Mouse (Mus musculus): ENCODE results near the gene Adgrg5. TPM values are rescaled to one million over a fixed set of nuclear protein-coding genes. Genes with fewer than 3 reads are reported as not detected.

Adgrg5 gene
- polyA plus RNA-seq, 1 experiment, result 0.15 TPM

DNA sequence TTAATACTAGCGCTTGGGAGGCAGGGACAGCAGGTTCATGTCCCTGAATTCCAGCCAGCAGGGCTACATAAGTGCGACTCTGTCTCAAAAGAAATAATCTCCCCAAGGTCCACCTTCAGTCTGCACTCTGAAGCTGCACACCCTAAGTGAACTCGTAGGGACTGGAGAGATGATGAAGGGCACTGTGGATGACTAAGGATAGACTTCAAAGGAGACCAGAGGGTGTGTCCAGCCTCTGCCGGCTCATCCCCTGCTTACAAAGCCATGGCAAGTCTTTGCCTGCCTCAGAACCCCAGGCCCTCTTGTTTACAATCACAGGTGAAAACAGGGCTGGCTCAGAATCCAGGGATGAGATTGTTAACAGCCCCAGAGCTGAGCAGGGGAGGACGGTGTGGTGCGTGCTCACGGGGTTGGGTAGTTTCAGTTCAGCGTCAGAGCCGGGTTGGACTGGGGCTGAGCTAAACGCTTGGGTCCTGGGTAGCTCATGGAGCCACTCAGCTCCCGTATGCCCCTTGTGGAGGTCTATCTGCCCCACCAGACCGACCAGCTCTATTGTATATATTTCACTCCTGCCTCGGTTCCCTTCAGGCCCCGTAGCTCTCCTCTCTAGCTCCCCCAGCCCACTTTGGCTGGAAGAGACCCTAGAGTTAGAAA, 35.0 kb upstream of the Adgrg5 start:
- TF ChIP-seq CTCF (IDR thresholded peaks at IDR 0.05; ENCODE audit: control insufficient read depth, insufficient read depth, insufficient replicate concordance, low read depth, low read length) (no peak), POLR2A (IDR thresholded peaks at IDR 0.05; ENCODE audit: control insufficient read depth, low read depth, low read length) (no peak)
- peak overlapping the region; percentile 9 for H3K4me3 ChIP-seq (ENCODE audit: control insufficient read depth, low read depth, low read length)
- H3K36me3 ChIP-seq (ENCODE audit: control insufficient read depth, insufficient read depth, low read length), result no peaks in the 10 kb centered on the region
- no peak overlapping the region for H3K27ac ChIP-seq (ENCODE audit: control insufficient read depth, insufficient read depth, low read depth, low read length)
- H3K27me3 ChIP-seq (ENCODE audit: control insufficient read depth, insufficient read depth, low read length), result no peaks in the 10 kb centered on the region
- peaks cover 7% of the 10 kb centered on the region for H3K4me1 ChIP-seq (ENCODE audit: control insufficient read depth, insufficient read depth, low read length)

DNA sequence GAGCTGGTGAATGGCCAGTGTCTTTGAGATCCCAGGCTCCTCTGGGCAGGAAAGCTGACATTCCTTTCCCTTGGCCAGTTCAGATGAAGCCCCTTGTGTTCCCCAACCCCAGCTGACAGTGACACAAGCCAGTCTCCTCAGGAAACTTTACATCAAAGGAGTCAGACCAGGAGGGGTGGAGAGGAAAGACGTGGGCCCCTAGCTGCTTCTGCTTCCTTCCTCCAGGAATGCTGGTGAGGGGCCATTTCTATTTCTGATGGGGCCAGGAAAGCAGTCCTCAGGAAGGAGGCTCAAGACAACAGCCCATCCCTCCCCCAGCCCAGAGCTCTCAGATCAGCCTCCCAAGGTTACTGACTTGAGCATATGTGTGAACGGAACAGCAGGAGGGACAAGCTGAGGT, 30.6 kb upstream of the Adgrg5 start:
- TF ChIP-seq POLR2A (IDR thresholded peaks at IDR 0.05; ENCODE audit: control insufficient read depth, low read depth, low read length), result no peak
- TF ChIP-seq CTCF (IDR thresholded peaks at IDR 0.05; ENCODE audit: control insufficient read depth, insufficient read depth, insufficient replicate concordance, low read depth, low read length), result no peak

DNA sequence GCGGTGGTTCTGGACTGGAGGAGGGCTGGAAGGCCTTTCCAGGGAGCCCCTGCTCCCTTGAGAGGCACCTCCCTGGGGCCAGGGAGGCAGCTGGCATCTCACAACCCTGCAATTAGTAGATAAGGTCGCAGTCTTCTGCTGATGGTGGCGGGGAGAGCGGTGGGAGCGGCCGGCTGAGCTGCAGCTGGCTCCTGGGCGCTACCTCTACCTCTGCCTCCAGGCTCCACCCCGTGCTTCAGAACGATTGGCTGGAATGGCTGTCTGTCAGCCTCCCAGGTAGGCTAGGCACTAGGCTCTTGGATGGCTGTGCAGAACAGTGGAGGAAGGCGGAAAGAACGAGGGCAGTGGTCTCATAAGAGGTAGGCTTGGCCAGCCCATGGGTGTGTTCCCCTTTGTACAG, 24.2 kb upstream of the Adgrg5 start:
- Histone ChIP-seq H3K27me3 (ENCODE audit: control insufficient read depth, insufficient read depth, low read length) (no peaks in the 10 kb centered on the region), H3K4me3 (ENCODE audit: control insufficient read depth, low read depth, low read length) (no peak overlapping the region), H3K4me1 (ENCODE audit: control insufficient read depth, insufficient read depth, low read length) (peaks cover 3% of the 10 kb centered on the region; the same call in 1 of the 2 replicates), H3K27ac (ENCODE audit: control insufficient read depth, insufficient read depth, low read depth, low read length) (no peak overlapping the region), H3K36me3 (ENCODE audit: control insufficient read depth, insufficient read depth, low read length) (no peaks in the 10 kb centered on the region)
- no peak for TF ChIP-seq CTCF (IDR thresholded peaks at IDR 0.05; ENCODE audit: control insufficient read depth, insufficient read depth, insufficient replicate concordance, low read depth, low read length)
- no peak for TF ChIP-seq POLR2A (IDR thresholded peaks at IDR 0.05; ENCODE audit: control insufficient read depth, low read depth, low read length)

More for the DNA sequence above, 30.6 kb upstream of the Adgrg5 start:
- Histone ChIP-seq H3K27ac (ENCODE audit: control insufficient read depth, insufficient read depth, low read depth, low read length) (no peak overlapping the region), H3K4me3 (ENCODE audit: control insufficient read depth, low read depth, low read length) (no peak overlapping the region), H3K36me3 (ENCODE audit: control insufficient read depth, insufficient read depth, low read length) (no peaks in the 10 kb centered on the region), H3K4me1 (ENCODE audit: control insufficient read depth, insufficient read depth, low read length) (peaks cover 7% of the 10 kb centered on the region), H3K27me3 (ENCODE audit: control insufficient read depth, insufficient read depth, low read length) (no peaks in the 10 kb centered on the region)

DNA sequence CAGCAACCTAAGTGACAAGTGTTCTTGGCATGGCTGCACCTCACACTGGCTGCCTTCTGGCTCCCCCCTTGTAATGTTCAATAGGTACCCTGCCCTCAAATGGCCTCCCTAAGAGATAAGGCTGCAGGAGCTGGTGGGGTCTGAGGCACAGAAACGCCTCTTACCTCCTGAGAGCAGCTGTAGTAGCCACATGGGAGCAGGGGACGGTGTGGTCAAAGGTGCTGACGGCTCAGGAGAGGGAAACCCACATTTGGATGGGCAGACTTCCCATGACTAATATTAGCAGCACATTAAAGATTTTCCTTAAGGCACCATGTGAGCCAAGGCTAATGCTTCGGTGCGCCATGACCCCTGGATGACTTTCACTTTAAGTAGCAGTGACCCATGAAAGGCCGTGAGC, 22.9 kb upstream of the Adgrg5 start:
- Histone ChIP-seq H3K4me1 (ENCODE audit: control insufficient read depth, insufficient read depth, low read length) (peaks cover 3% of the 10 kb centered on the region; the same call in 1 of the 2 replicates), H3K27me3 (ENCODE audit: control insufficient read depth, insufficient read depth, low read length) (no peaks in the 10 kb centered on the region), H3K27ac (ENCODE audit: control insufficient read depth, insufficient read depth, low read depth, low read length) (no peak overlapping the region), H3K4me3 (ENCODE audit: control insufficient read depth, low read depth, low read length) (no peak overlapping the region), H3K36me3 (ENCODE audit: control insufficient read depth, insufficient read depth, low read length) (no peaks in the 10 kb centered on the region)
- TF ChIP-seq POLR2A (IDR thresholded peaks at IDR 0.05; ENCODE audit: control insufficient read depth, low read depth, low read length) (no peak), CTCF (IDR thresholded peaks at IDR 0.05; ENCODE audit: control insufficient read depth, insufficient read depth, insufficient replicate concordance, low read depth, low read length) (no peak)

DNA sequence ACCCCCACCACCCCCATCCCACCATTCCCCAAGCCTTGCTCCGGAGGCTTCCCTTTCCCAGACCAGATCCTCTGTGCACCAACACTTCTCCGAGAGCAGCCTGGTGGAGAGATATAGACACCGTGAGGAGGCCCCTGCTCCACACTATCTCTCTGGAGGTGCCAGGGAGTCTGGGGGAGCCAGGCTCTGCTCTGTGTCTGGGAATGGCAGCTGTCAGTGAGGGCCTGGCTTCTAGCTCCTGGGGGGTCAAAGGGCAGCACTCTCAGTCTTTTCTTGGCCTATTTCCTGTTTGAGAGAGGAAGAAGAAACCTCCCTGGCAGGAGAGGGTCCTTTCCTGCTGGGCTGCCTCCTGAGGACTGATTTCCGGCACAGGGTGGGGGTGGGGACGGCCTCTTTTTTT, 22.5 kb upstream of the Adgrg5 start:
- Histone ChIP-seq H3K4me1 (ENCODE audit: control insufficient read depth, insufficient read depth, low read length) (peaks cover 3% of the 10 kb centered on the region; the same call in 1 of the 2 replicates), H3K4me3 (ENCODE audit: control insufficient read depth, low read depth, low read length) (no peak overlapping the region), H3K27me3 (ENCODE audit: control insufficient read depth, insufficient read depth, low read length) (no peaks in the 10 kb centered on the region), H3K36me3 (ENCODE audit: control insufficient read depth, insufficient read depth, low read length) (no peaks in the 10 kb centered on the region), H3K27ac (ENCODE audit: control insufficient read depth, insufficient read depth, low read depth, low read length) (no peak overlapping the region)
- TF ChIP-seq CTCF (IDR thresholded peaks at IDR 0.05; ENCODE audit: control insufficient read depth, insufficient read depth, insufficient replicate concordance, low read depth, low read length), result no peak
- TF ChIP-seq POLR2A (IDR thresholded peaks at IDR 0.05; ENCODE audit: control insufficient read depth, low read depth, low read length), result no peak

GRCm38 (mm10) chr8:94903709-94904108, 19.8 kb upstream of the Adgrg5 start:
- no peak overlapping the region for H3K4me3 ChIP-seq (ENCODE audit: control insufficient read depth, low read depth, low read length)
- H3K36me3 ChIP-seq (ENCODE audit: control insufficient read depth, insufficient read depth, low read length), result no peaks in the 10 kb centered on the region
- H3K4me1 ChIP-seq (ENCODE audit: control insufficient read depth, insufficient read depth, low read length), result peaks cover 3% of the 10 kb centered on the region; the same call in 1 of the 2 replicates
- no peak overlapping the region for H3K27ac ChIP-seq (ENCODE audit: control insufficient read depth, insufficient read depth, low read depth, low read length)
- TF ChIP-seq POLR2A (IDR thresholded peaks at IDR 0.05; ENCODE audit: control insufficient read depth, low read depth, low read length) (no peak), CTCF (IDR thresholded peaks at IDR 0.05; ENCODE audit: control insufficient read depth, insufficient read depth, insufficient replicate concordance, low read depth, low read length) (no peak)
- no peaks in the 10 kb centered on the region for H3K27me3 ChIP-seq (ENCODE audit: control insufficient read depth, insufficient read depth, low read length)

- TF ChIP-seq POLR2A (IDR thresholded peaks at IDR 0.05; ENCODE audit: control insufficient read depth, low read depth, low read length), result no peak
- TF ChIP-seq CTCF (IDR thresholded peaks at IDR 0.05; ENCODE audit: control insufficient read depth, insufficient read depth, insufficient replicate concordance, low read depth, low read length), result no peak
- Histone ChIP-seq H3K4me1 (ENCODE audit: control insufficient read depth, insufficient read depth, low read length) (no peaks in the 10 kb centered on the region; the same call in 1 of the 2 replicates), H3K36me3 (ENCODE audit: control insufficient read depth, insufficient read depth, low read length) (no peaks in the 10 kb centered on the region), H3K27me3 (ENCODE audit: control insufficient read depth, insufficient read depth, low read length) (no peaks in the 10 kb centered on the region), H3K27ac (ENCODE audit: control insufficient read depth, insufficient read depth, low read depth, low read length) (no peak overlapping the region), H3K4me3 (ENCODE audit: control insufficient read depth, low read depth, low read length) (no peak overlapping the region)
These were observed 18.9 kb upstream of the Adgrg5 start for GRCm38 (mm10) chr8:94904450-94905175.
